Mouse (Mus musculus) left cerebral cortex, postnatal 36 days (tissue): ENCODE data around the gene Nkx2-3. TPM values are rescaled to one million over a fixed set of nuclear protein-coding genes. Genes with fewer than 3 reads are reported as not detected.

Experiments used
- DNase-seq, 2 experiments: peaks; one replicate each; pipeline ENCODE4 v3.0.0; 2021 to 2022; ENCODE audit warnings: low spot score in 2 of 2, mixed read lengths in 1 of 2
- intact Hi-C: fragments of 180-260 bp; cut with DNase I; formaldehyde crosslinking; loops from one replicate; pipeline ENCODE4 v1.15.1; 2025
- total RNA-seq, 2 experiments: library from RNA; stranded (reverse); gene quantifications; 2 replicates each; pipeline ENCODE4 v1.2.3; 2021

Gene Nkx2-3
- total RNA-seq, 2 experiments from 2014 or later: not detected

GRCm38 (mm10) chr19:43615571-43616414 lies 3.7 kb downstream of the Nkx2-3 start:
- no peak for DNase-seq
- intact Hi-C loops: loop anchor here (5.0 kb wide), 1 partner anchor 1122 kb away; no protein-coding TSS in a partner anchor

GRCm38 (mm10) chr19:43616415-43616861 lies 4.3 kb downstream of the Nkx2-3 start:
- DNase-seq: no peak
- intact Hi-C loops: loop anchor here (5.0 kb wide), 1 partner anchor 1121 kb away; no protein-coding TSS in a partner anchor

GRCm38 (mm10) chr19:43616889-43617288 lies 4.8 kb downstream of the Nkx2-3 start:
- intact Hi-C loops: loop anchor here (5.0 kb wide), 1 partner anchor 1120 kb away; no protein-coding TSS in a partner anchor
- DNase-seq: no peak

GRCm38 (mm10) chr19:43617761-43618349 lies 5.7 kb downstream of the Nkx2-3 start:
- DNase-seq: no peak
- intact Hi-C loops: loop anchor here (5.0 kb wide), 1 partner anchor 1119 kb away; no protein-coding TSS in a partner anchor

GRCm38 (mm10) chr19:43618505-43619030 lies 6.4 kb downstream of the Nkx2-3 start:
- intact Hi-C loops: loop anchor here (5.0 kb wide), 1 partner anchor 1119 kb away; no protein-coding TSS in a partner anchor
- no peak for DNase-seq

GRCm38 (mm10) chr19:43619916-43620479 lies 7.9 kb downstream of the Nkx2-3 start:
- intact Hi-C loops: loop anchor here (5.0 kb wide), 1 partner anchor 1117 kb away; no protein-coding TSS in a partner anchor
- DNase-seq: no peak

- intact Hi-C loops: loop anchor here (2.0 kb wide), 1 partner anchor 93 kb away; no protein-coding TSS in a partner anchor
- DNase-seq: no peak
These were observed 11.8 kb downstream of the Nkx2-3 start for GRCm38 (mm10) chr19:43623913-43624312.

GRCm38 (mm10) chr19:43626160-43626559 lies 14.0 kb downstream of the Nkx2-3 start:
- DNase-seq: no peak
- intact Hi-C loops: loop anchor here (5.0 kb wide), 1 partner anchor 41 kb away; no protein-coding TSS in a partner anchor

- intact Hi-C loops: loop anchor here (5.0 kb wide), 1 partner anchor 40 kb away; no protein-coding TSS in a partner anchor
- DNase-seq: no peak
These were observed 15.2 kb downstream of the Nkx2-3 start for GRCm38 (mm10) chr19:43627345-43627744.

GRCm38 (mm10) chr19:43629088-43629487 lies 17.0 kb downstream of the Nkx2-3 start:
- DNase-seq: no peak
- intact Hi-C loops: loop anchor here (5.0 kb wide), 1 partner anchor 38 kb away; no protein-coding TSS in a partner anchor

GRCm38 (mm10) chr19:43630466-43631251 lies 18.5 kb downstream of the Nkx2-3 start:
- DNase-seq: peak; percentile 61 to 73
- intact Hi-C loops: loop anchor here (2.0 kb wide), 1 partner anchor 24 kb away; no protein-coding TSS in a partner anchor

- DNase-seq: no peak
- intact Hi-C loops: no loop called here
These were observed 29.7 kb downstream of the Nkx2-3 start for GRCm38 (mm10) chr19:43641833-43642232.

- DNase-seq: no peak
- intact Hi-C loops: no loop called here
These were observed 30.7 kb downstream of the Nkx2-3 start for GRCm38 (mm10) chr19:43642843-43643242.

GRCm38 (mm10) chr19:43645508-43645907 lies 33.4 kb downstream of the Nkx2-3 start:
- DNase-seq: no peak
- intact Hi-C loops: no loop called here

GRCm38 (mm10) chr19:43646852-43647251 lies 34.7 kb downstream of the Nkx2-3 start:
- no peak for DNase-seq
- intact Hi-C loops: no loop called here

GRCm38 (mm10) chr19:43647261-43647660 lies 35.1 kb downstream of the Nkx2-3 start:
- DNase-seq: no peak
- intact Hi-C loops: no loop called here

GRCm38 (mm10) chr19:43648343-43648742 lies 36.2 kb downstream of the Nkx2-3 start:
- intact Hi-C loops: no loop called here
- DNase-seq: no peak

GRCm38 (mm10) chr19:43651241-43651785 lies 39.2 kb downstream of the Nkx2-3 start:
- intact Hi-C loops: no loop called here
- no peak for DNase-seq
